ENCODE assay signal across 13 mouse cellular contexts in genomic region chr9:63926377-63926776, GRCm38 (mm10).
A peak's percentile ranks its signal among the peaks of the same experiment; 100 is the strongest.
DNase-seq lines count a peak whose midpoint lies in the region; ATAC-seq and TF ChIP-seq lines count a peak whose summit lies in the region.
"Had no signal": no experiment of that assay in that cellular context is flagged by ENCODE, and none has a peak within 500 bp of the region (broad histone marks: within the 10 kb centered on the region; RNA-seq: fewer than 3 reads in every experiment).

No protein-coding gene starts in this region.

- peak overlapping the region; percentile 86; the same call in 1 of the 2 replicates for H3K27ac ChIP-seq in gastrocnemius, adult 2 months
- H3K27ac ChIP-seq in kidney, postnatal 0 days, result peak overlapping the region; percentile 81
- H3K27ac ChIP-seq: liver, embryonic 14.5 days had no signal

- no peak overlapping the region for H3K4me2 ChIP-seq in kidney, postnatal 0 days (ENCODE audit: low read length)

- TF ChIP-seq CTCF in gastrocnemius, adult 2 months (IDR thresholded peaks at IDR 0.05), result no peak
- no peak for TF ChIP-seq CTCF in kidney, postnatal 0 days (IDR thresholded peaks at IDR 0.05; ENCODE audit: low read depth)

- intact Hi-C loops in gastrocnemius, adult 2 months (cut with DNase I), result no loop called here

- ATAC-seq in kidney, postnatal 0 days (replicated peaks; ENCODE audit: low FRiP score, low read depth), result peak; percentile 62
- ATAC-seq: inflammation-experienced regulatory T-cells, adult 6 months had no signal

- 36% methylated on average over 7 of the region's 7 CpGs for WGBS in kidney, postnatal 0 days

- peaks cover 18% of the 10 kb centered on the region for H3K4me1 ChIP-seq in kidney, postnatal 0 days (replicated peaks; ENCODE audit: insufficient read depth, low read length)

- no peak overlapping the region for H3K9ac ChIP-seq in kidney, postnatal 0 days (ENCODE audit: low read depth, low read length)
- H3K9ac ChIP-seq: liver, embryonic 14.5 days had no signal

- H3K27me3 ChIP-seq in kidney, postnatal 0 days (ENCODE audit: insufficient read depth, low read length), result no peaks in the 10 kb centered on the region

- peak; percentile 74 for DNase-seq in gastrocnemius, adult 2 months
- no peak for DNase-seq in gastrocnemius, postnatal 4 days (ENCODE audit: low spot score in 2 of 2)
- peak; percentile 78 for DNase-seq in kidney, postnatal 0 days (ENCODE audit: low spot score)
- DNase-seq in kidney, adult 11 months, result no peak
- peak; percentile 44 for DNase-seq in gastrocnemius, postnatal 10 days
- peak; percentile 60 to 74 for DNase-seq in kidney, postnatal 4 days
- no peak for DNase-seq in cerebellum, adult 9-11 months
- no peak for DNase-seq in right cerebral cortex, adult 2 months (ENCODE audit: low spot score in 2 of 2)
- DNase-seq: adrenal gland, adult 2 months; cerebellum, adult 18-20 months; thymus, adult 18-20 months had no signal

- no peaks in the 10 kb centered on the region for H3K9me3 ChIP-seq in kidney, postnatal 0 days (replicated peaks; ENCODE audit: low read length)

- no peak overlapping the region for H3K4me3 ChIP-seq in gastrocnemius, adult 2 months
- H3K4me3 ChIP-seq in kidney, postnatal 0 days (replicated peaks; ENCODE audit: low read depth, low read length), result no peak overlapping the region

- no peaks in the 10 kb centered on the region for H3K36me3 ChIP-seq in kidney, postnatal 0 days (ENCODE audit: insufficient read depth, low read length)

Comparison
In these comparisons a context has a peak if more than half of its experiments do, and no peak if none do; other contexts are left out.
1. DNase-seq: peak in gastrocnemius, adult 2 months (single experiment), kidney, postnatal 0 days (single experiment), gastrocnemius, postnatal 10 days (single experiment) and kidney, postnatal 4 days (2 of 2); none in gastrocnemius, postnatal 4 days (0 of 2), kidney, adult 11 months (single experiment), cerebellum, adult 9-11 months (single experiment) and right cerebral cortex, adult 2 months (0 of 2).